Mouse (Mus musculus): ENCODE measurements around the gene Rangap1. TPM values are rescaled to one million over a fixed set of nuclear protein-coding genes. Genes with fewer than 3 reads are reported as not detected.

Gene Rangap1
- total RNA-seq, 2 experiments from 2014 or later, result 82.7 to 88.8 TPM

DNA sequence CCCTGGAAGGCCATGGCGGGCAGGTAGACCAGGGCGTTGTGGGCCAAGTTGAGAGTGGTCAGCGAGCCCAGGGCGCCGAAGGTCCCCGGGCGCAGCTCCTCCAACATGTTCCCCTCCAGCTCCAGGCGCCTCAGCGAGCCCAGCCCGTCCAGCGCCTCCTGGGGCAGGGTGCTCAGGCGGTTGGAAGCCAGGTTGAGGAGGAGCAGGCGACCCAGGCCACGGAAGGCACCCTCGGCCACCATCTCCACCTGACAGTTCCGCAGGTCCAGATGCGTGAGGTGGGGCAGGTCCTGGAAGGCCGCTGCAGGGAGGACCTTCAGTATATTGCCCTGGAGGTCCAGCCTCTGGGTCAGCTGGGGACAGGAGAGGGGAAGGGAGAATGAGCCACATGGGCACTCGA lies 50.4 kb downstream of the Rangap1 start:
- no peak for DNase-seq

DNA sequence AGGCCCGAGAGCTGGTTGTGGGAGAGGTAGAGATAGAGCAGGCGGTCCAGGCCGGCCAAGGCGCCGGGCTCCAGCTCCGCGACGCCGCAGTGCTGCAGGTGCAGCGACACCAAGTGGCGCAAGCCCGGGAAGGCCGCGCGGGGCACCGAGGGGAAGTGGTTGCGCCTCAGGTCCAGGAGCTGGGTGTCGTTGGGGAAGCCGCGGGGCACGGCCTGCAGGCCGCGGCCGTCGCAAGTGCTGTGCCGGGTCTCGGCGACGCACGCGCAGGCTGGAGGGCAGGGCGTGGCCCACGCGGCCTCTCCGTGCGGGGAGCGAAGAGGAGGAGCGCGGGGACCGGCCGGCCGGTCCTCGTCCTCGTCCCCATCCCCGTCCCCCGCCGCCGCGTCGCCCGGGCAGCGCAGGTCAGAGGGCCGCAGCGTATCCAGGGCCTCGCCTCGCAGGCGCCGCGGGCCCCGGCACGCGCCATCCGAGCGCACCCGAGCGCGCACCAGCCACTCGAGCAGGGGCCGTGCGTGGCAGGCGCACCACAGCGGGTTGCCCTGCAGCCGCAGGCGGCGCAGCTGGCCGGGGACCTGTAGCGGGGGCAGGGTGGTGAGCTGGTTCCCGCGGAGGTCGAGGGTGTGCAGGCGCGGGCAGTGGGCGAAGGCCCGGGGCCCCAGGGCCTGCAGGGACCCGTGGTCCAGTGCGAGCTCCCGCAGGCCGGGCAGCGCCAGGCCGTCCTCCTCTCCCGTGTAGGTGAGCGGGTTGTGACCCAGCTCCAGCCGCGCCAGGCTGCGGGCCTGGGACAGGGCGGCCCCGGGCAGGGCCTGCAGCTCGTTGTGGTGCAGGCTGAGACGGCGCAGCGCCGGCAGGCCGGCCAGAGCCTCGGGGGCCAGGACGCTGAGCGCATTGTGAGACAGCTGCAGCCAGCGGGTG lies 51.1 kb downstream of the Rangap1 start:
- peak; percentile 89 for DNase-seq

DNA sequence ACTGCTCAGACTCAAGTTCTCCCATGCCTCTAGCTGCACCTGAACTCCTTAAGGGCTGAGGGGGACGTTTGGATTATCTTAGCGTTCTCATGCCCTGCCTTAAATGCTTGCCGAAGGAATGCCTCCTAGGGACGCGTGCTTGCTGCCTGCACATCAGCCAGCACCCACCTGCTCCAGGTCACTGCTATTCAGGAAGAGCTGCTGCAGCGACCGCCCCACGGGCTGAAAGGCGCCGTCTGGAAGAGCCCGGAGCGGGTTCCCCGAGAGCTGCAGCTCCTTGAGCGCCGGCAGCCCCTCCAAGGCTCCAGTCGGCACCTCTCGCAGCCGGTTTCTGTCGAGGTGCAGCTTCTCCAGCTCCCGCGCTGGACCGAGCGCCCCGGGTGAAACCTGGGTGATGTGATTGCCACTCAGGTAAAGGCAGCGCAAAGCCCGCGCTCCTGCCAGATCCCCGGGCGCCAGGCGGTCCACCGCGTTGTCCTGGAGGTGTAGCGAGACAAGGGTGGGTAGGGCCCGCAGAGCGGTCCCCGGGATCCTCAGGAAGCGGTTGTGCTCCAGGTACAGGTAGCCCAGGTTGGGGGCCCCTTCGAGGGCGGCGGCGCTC lies 51.9 kb downstream of the Rangap1 start:
- no peak for DNase-seq

DNA sequence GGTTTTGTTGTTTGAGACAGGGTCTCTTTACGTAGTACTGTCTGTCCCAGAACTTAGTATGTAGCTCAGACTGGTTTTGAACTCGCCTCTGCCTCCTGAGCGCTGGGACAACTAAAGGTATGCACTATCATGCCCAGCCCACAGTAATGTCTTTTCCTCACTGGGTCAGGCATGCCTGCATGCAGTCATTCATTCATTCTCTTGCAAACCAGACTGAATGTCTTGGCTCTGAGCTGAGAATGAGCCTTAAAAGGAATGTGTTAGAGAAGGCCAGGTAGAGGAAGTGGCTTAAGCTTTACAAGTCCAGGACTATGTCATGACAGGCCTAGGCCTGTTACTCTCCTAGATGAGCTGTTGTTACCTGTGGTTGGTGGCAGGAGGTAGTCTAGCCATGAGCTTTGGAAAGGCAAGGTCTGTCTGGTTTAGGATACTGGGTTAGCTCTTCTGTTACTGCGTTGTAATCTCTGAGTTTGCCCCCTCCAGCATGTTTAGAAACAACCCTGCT lies 65.0 kb downstream of the Rangap1 start:
- no peak for DNase-seq

DNA sequence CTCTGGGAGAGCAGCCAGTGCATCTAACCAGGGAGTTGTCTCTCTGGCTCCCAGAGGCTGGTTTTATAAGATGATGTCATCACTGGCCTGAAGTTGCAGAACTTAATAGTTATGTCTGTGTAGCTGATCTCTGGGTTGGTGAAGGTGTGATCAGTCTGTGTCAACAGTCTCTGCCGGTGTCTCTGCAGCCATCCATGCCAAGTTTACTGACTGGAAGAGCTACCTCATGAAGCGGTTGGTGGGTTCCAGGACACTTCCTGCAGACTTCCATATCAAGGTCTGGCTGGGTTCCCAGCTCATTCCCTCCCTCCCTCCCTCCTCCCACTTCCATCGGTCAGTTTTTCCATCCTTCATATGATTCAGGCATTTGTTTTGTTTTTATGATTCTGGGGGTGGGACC lies 68.7 kb downstream of the Rangap1 start:
- DNase-seq, result no peak

DNA sequence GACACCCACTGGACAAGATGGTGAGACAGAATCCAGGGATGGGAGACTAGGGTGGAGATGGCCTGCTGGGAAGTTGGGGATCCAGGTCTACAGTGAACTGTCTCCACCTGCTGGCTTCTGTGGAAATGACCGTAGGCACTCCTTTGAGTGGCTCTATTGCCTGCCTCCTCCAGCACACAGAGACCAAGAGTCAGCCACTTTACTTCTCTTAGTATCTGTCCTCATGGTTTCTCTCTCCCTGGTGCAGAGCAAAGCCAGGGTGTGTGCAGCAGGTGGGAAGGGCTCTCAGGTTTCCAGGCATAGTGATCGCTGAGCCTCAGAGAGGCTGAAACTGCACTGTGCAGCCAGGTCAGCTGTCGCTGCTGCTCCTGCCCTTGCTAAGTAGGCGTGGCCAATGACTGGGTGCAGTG lies 75.1 kb downstream of the Rangap1 start:
- peak; percentile 65 for DNase-seq

DNA sequence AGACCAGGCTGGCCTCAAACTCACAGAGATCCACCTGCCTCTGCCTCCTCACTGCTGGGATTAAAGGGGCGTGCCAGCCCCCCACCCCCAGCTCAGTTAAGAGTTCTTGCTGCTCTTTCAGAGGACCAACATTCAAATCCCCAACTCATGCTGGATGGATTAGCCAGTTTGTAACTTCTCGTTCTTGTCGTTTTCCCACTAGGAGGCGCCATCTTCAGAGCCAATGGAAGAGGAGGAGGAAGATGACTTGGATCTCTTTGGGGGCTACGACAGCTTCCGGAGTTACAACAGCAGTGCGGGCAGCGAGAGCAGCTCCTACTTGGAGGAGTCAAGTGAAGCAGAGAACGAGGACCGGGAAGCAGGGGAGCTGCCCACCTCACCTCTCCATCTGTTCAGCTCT lies 78.4 kb downstream of the Rangap1 start:
- DNase-seq, result no peak

DNA sequence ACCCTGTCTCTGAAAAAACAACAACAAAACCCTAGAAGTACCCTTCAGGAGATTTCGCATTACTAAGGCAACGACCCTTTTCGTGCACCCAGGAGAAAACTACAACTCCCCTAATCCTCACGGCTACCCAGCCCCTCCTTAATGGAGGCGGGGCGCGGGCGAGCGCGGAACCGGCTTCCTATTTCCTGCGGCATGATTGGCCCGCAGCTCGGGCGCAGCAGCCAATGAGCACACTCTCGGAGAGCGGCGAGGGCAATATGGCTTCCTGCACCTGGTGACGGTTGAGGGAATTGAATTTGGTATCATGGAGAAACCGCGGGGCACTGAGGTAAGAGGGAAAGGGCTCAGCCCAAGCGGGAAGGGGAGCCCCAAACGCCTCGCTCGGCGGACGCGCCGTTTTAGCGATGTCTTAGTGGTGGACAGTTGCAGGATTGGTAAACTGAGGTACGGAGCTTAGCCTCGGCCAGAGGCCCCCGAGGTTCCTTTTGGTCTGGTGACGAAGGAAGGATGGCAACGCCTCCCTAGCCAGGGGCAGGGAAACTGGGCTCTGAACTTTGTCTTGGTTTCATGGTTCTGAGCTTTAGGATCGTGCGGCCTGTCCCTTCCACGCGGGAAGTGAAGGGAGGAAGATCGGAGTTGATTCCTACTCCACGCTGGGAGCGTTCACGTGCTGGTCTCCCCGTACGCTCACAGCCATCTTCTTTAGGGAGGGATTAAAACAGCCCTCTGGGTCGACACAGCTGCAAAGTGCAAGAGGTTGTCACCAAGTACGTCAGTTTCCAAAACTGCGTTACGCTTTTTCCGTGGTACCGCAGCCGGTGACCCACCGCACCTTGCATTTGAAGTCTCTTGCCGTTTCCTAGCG lies 81.4 kb downstream of the Rangap1 start, which contains the start of gene L3mbtl2:
TSS of gene L3mbtl2 (plus strand) at position 193 of the 865 bp plus-strand sequence.
- DNase-seq, result peak; percentile 94

DNA sequence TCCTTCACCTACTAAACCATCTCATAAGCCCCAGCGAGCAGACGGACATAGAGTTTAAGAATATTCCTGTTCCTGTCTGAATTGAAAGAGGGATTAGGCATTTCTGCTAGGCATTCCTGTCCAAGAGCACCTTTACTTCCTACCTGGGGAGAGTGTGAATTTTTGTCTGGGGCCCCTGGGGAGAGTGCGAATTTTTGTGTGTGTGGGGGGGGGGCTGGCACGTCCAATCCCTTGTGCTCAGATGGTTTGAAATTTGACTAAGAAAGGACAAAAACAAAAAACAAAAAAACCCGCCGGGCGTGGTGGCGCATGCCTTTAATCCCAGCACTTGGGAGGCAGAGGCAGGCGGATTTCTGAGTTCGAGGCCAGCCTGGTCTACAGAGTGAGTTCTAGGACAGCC lies 82.0 kb downstream of the Rangap1 start:
- no peak for DNase-seq

DNA sequence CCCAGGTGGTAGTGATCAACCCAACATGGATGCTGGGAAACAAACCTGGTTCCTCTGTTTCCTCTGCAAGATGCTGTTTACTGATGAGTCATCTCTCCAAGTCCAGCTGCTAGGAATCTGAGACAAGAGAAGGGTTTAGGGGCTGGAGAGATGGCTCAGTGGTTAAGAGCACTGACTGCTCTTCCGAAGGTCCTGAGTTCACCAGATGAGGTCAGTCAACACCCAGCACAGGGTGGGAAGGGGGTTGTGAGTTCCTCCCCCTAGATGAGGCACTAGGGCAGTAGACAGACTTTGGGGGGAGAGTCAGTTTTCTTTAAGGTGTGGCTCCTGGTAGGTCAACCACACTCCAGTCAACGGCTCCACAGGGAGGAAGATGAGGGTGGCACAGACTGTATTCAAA lies 83.6 kb downstream of the Rangap1 start:
- no peak for DNase-seq

Other genes with a start within 250 kb of the Rangap1 start
- 10 to 100 TPM; 41.8 to 47.7 TPM for gene Ep300, start 160.2 kb downstream of the Rangap1 start, total RNA-seq (2021)
- gene L3mbtl2, start 81.6 kb downstream of the Rangap1 start, total RNA-seq (2021), result 10 to 100 TPM; 19.3 to 20.2 TPM
- 1 to 10 TPM in 1 of 2 experiments, under 1 TPM in 1; 0.76 to 1.5 TPM for gene Chadl, start 48.2 kb downstream of the Rangap1 start, total RNA-seq (2021)
- gene Zc3h7b, start 473 bp downstream of the Rangap1 start, total RNA-seq (2021), result 10 to 100 TPM; 78.6 to 88.9 TPM
- 10 to 100 TPM; 38.5 to 40.5 TPM for gene Tef, start 56.9 kb upstream of the Rangap1 start, total RNA-seq (2021)
- 10 to 100 TPM; 24.1 to 32.3 TPM for gene Tob2, start 113.3 kb upstream of the Rangap1 start, total RNA-seq (2021)
- 10 to 100 TPM; 57.9 to 58.9 TPM for gene Phf5a, start 126.4 kb upstream of the Rangap1 start, total RNA-seq (2021)
- 1,000 to 10,000 TPM; 1,419 to 1,465 TPM for gene Aco2, start 126.8 kb upstream of the Rangap1 start, total RNA-seq (2021)
- gene Polr3h, start 180.7 kb upstream of the Rangap1 start, total RNA-seq (2021), result 1 to 10 TPM; 7.9 to 9.1 TPM
- 1 to 10 TPM; 6.3 to 8.8 TPM for gene Csdc2, start 191.2 kb upstream of the Rangap1 start, total RNA-seq (2021)
- gene Pmm1, start 215.4 kb upstream of the Rangap1 start, total RNA-seq (2021), result 10 to 100 TPM; 21.1 to 22.2 TPM
- not detected for gene 1700029P11Rik, start 235.0 kb upstream of the Rangap1 start, total RNA-seq (2021)
- gene Xrcc6, start 242.3 kb upstream of the Rangap1 start, total RNA-seq (2021), result 10 to 100 TPM; 26.6 to 27.4 TPM